Mouse (Mus musculus): Measurements from ENCODE around the gene Zhx3.

GRCm38 (mm10) chr2:160707673-160708072, 165.1 kb downstream of the Zhx3 start:
- TF ChIP-seq POLR2A (IDR thresholded peaks at IDR 0.05; ENCODE audit: borderline replicate concordance, extremely low read depth, low read depth, low read length) (no peak), CTCF (IDR thresholded peaks at IDR 0.05; ENCODE audit: insufficient read depth, low read length) (no peak)

Measured in lung, adult 2 months (tissue).